Mouse (Mus musculus): ENCODE measurements at regions not wholly inside any gene's neighbourhood (a gene's known extent, or its start where the extent isn't known, plus 50 kb on each side); places are given as distances from the start of the nearest gene placed in this dataset.
A peak's percentile ranks its signal among the peaks of the same experiment; 100 is the strongest.

DNA sequence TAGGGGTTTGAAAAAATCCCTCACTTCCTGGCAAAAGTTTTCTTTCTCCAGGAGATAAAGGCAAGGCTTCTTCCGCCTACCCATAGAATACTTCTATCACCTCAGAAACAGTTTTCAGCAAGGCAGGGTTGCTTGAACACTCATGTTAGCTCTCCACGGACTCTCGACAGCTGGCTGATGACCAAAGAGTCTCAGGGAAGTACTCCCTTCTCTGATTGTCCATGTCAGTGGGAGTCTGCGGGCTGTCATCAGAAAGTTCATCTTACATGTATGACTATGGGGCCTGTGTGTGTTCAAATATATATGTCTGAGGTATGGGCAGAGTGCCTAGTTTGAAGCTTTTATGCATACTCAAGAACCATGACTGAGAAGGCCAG, 464.3 kb upstream of the Zeb2 start:
- Histone ChIP-seq H3K27ac (replicated peaks) (no peak overlapping the region; the same call in 1 of the 2 replicates), H3K4me3 (no peak overlapping the region), H3K36me3 (replicated peaks) (no peaks in the 10 kb centered on the region), H3K27me3 (replicated peaks; ENCODE audit: low read depth, poor library complexity, severe bottlenecking) (no peaks in the 10 kb centered on the region), H3K9me3 (no peaks in the 10 kb centered on the region), H3K4me1 (peaks cover 7% of the 10 kb centered on the region; the same call in 1 of the 2 replicates)
- 93% methylated on average over 4 of the region's 4 CpGs for WGBS
- DNase-seq (ENCODE audit: low spot score), result no peak

DNA sequence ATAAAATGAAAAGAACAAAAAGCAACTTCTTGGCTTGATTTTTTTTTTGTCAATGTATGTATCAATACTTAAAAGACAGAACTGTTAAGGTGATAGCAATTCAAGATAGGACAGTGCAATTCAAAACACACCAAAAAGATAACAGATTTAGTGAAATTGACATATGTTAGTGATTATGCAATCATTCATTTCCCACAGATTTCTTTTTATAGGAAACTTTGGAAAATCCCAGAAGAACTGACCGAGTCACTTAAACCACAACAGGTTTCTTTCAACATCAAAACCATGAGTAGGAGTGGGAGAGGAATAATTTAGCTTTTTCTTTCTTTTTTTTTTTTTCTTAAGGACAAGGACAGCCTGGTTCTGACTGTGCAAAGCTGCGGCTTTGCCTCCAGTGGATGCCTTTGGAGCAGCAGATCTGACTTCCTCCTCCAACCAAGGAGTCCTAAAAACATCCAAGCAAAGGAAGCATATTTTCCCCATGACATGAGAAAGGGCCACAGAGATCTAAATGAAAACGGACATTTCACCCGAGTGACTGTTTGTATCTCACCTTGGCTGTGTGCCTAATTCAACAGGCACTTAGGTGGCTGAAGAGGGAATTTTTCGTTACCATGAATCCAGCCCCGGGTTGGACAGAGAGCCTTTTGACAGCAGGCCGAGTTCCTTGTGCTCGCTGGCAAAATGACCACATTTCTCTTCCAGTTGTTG, 463.8 kb upstream of the Zeb2 start:
- no peaks in the 10 kb centered on the region for H3K27me3 ChIP-seq (replicated peaks; ENCODE audit: low read depth, poor library complexity, severe bottlenecking)
- peak; percentile 14 for DNase-seq (ENCODE audit: low spot score)
- peaks cover 7% of the 10 kb centered on the region; the same call in 1 of the 2 replicates for H3K4me1 ChIP-seq
- 63% methylated on average over 8 of the region's 8 CpGs for WGBS
- H3K27ac ChIP-seq (replicated peaks), result no peak overlapping the region
- no peak overlapping the region for H3K4me3 ChIP-seq
- no peaks in the 10 kb centered on the region for H3K9me3 ChIP-seq
- no peaks in the 10 kb centered on the region for H3K36me3 ChIP-seq (replicated peaks)

DNA sequence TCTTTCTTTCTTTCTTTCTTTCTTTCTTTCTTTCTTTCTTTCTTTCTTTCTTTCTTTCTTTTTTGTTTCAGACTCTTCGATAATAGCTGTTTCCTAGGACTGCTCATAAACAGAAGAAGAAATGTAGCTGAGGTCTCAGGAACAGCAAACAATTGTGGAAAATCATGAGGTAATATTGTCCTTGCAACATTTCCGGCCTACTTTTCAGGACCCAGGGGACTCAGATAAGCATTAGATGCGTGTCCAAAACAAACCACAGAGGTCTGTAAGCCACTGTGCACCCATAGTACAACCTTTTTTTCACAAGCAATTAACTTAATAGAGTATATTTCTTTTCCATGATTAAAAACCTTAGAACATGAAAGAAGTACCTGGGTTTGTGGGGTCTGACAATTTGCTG, 455.7 kb upstream of the Zeb2 start:
- H3K27me3 ChIP-seq (replicated peaks; ENCODE audit: low read depth, poor library complexity, severe bottlenecking), result no peaks in the 10 kb centered on the region
- no peak overlapping the region for H3K27ac ChIP-seq (replicated peaks)
- H3K4me1 ChIP-seq, result no peaks in the 10 kb centered on the region
- H3K36me3 ChIP-seq (replicated peaks), result no peaks in the 10 kb centered on the region
- DNase-seq (ENCODE audit: low spot score), result no peak
- H3K9me3 ChIP-seq, result no peaks in the 10 kb centered on the region
- H3K4me3 ChIP-seq, result no peak overlapping the region
- WGBS, result 85% methylated on average over 3 of the region's 3 CpGs

DNA sequence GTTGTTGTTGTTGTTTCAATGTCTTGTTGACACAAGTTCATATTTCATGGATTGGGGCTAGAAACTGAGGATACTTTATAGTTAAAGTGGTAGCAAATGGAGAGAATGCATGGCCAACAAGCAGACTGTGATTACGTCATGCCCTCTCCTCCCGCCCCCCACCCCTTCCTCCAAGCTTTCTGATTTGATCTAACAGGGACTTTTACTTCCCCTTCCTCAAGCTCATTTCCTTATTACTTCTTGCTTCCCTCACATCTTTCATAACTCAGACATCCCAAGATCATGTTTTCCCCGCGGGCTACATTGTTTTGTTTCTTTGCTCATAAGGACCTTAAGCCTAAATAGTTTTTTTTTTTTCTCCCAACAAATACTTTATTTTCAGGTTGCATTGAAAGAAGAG, 437.5 kb upstream of the Zeb2 start:
- no peaks in the 10 kb centered on the region for H3K4me1 ChIP-seq
- 85% methylated on average over 4 of the region's 4 CpGs for WGBS
- DNase-seq (ENCODE audit: low spot score), result no peak
- H3K36me3 ChIP-seq (replicated peaks), result no peaks in the 10 kb centered on the region
- no peaks in the 10 kb centered on the region for H3K27me3 ChIP-seq (replicated peaks; ENCODE audit: low read depth, poor library complexity, severe bottlenecking)
- no peak overlapping the region for H3K27ac ChIP-seq (replicated peaks)
- H3K4me3 ChIP-seq, result no peak overlapping the region
- H3K9me3 ChIP-seq, result no peaks in the 10 kb centered on the region

DNA sequence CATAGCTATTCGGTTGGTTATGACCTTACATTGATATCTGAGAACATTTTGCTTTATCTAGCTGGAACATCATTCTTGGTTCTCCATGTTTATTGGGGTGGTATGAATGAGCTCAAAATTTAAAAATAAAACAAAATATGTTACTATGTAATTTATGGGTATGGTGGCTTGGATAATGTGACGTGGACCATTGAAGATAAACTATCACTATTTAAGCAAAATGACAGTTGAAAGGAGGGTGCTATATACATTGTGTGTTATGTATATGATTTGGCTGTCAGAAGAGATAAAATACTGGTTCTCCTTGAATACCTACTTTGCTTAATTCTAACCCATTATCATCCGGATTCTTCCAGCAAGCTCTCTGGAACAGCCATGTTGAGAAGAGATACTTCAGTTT, 424.2 kb upstream of the Zeb2 start:
- H3K27ac ChIP-seq (replicated peaks), result no peak overlapping the region
- H3K4me3 ChIP-seq, result no peak overlapping the region
- H3K27me3 ChIP-seq (replicated peaks; ENCODE audit: low read depth, poor library complexity, severe bottlenecking), result no peaks in the 10 kb centered on the region
- no peaks in the 10 kb centered on the region for H3K9me3 ChIP-seq
- DNase-seq (ENCODE audit: low spot score), result no peak
- WGBS, result 93% methylated on average over 3 of the region's 3 CpGs
- H3K4me1 ChIP-seq, result peaks cover 6% of the 10 kb centered on the region
- H3K36me3 ChIP-seq (replicated peaks), result no peaks in the 10 kb centered on the region

DNA sequence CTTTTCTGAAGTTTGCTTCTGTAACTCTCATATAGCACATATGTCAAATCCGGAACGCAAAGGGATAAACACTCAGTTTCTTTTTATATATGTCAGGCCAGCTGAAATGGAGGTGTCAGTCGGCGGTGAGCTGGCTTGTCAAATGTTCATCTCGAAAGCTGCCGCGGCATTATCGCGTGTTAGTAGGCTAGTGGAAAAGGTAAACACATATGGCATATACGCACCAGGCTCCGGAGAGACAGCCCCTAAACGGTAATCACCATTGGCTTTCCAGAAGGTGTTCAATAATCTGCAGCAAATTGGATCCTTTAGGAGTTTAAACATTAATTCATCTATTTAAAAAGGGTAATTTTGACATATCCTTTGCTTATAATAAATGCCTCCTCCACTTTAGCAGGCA, 421.8 kb upstream of the Zeb2 start:
- 72% methylated on average over 12 of the region's 12 CpGs for WGBS
- no peak overlapping the region for H3K27ac ChIP-seq (replicated peaks)
- peaks cover 6% of the 10 kb centered on the region for H3K4me1 ChIP-seq
- H3K4me3 ChIP-seq, result no peak overlapping the region
- DNase-seq (ENCODE audit: low spot score), result peak; percentile 14
- no peaks in the 10 kb centered on the region for H3K9me3 ChIP-seq
- no peaks in the 10 kb centered on the region for H3K36me3 ChIP-seq (replicated peaks)
- no peaks in the 10 kb centered on the region for H3K27me3 ChIP-seq (replicated peaks; ENCODE audit: low read depth, poor library complexity, severe bottlenecking)

DNA sequence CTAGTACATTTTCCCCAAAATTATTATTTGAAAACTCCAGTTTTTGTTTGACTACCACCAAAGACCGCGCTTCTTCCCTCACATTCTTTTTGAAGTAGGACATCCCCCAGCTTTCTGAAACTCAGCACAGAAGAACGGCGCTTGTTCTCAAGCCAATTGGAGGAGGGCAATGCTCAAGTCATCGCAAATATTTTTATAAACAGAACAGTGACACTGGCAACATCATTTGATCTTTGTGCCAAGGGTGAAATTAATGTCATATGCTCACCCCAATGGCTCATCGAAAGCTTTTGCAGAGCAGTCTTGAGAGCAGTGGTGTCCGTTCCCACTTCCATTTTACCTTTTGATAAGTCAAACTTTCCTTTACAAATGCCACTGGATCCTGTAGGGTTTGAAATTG, 420.5 kb upstream of the Zeb2 start:
- H3K4me1 ChIP-seq, result peaks cover 6% of the 10 kb centered on the region
- no peaks in the 10 kb centered on the region for H3K9me3 ChIP-seq
- no peak for DNase-seq (ENCODE audit: low spot score)
- no peak overlapping the region for H3K27ac ChIP-seq (replicated peaks)
- H3K4me3 ChIP-seq, result no peak overlapping the region
- no peaks in the 10 kb centered on the region for H3K36me3 ChIP-seq (replicated peaks)
- 85% methylated on average over 7 of the region's 7 CpGs for WGBS
- no peaks in the 10 kb centered on the region for H3K27me3 ChIP-seq (replicated peaks; ENCODE audit: low read depth, poor library complexity, severe bottlenecking)

DNA sequence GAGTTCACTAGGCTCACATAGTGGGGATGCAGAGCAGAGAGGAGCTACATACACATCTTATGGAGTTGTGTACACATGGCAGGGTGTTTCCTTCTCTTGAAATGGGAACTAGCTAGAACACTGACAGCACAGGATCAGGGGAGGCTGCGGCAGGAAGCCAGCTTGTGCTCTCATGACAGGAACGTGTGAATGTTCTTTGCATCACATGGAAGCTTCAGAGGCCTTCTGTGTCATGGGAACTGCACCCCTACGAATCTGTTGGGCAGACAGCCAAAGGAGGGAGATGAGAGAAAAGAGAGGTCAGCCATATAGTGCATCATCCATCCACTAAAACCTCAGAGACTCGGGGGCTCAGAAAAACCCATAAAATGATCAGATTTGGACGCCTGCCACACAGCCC, 417.6 kb upstream of the Zeb2 start:
- H3K27ac ChIP-seq (replicated peaks), result no peak overlapping the region
- H3K27me3 ChIP-seq (replicated peaks; ENCODE audit: low read depth, poor library complexity, severe bottlenecking), result no peaks in the 10 kb centered on the region
- H3K36me3 ChIP-seq (replicated peaks), result no peaks in the 10 kb centered on the region
- no peak overlapping the region for H3K4me3 ChIP-seq
- H3K9me3 ChIP-seq, result no peaks in the 10 kb centered on the region
- H3K4me1 ChIP-seq, result peaks cover 6% of the 10 kb centered on the region
- 91% methylated on average over 5 of the region's 5 CpGs for WGBS
- no peak for DNase-seq (ENCODE audit: low spot score)

DNA sequence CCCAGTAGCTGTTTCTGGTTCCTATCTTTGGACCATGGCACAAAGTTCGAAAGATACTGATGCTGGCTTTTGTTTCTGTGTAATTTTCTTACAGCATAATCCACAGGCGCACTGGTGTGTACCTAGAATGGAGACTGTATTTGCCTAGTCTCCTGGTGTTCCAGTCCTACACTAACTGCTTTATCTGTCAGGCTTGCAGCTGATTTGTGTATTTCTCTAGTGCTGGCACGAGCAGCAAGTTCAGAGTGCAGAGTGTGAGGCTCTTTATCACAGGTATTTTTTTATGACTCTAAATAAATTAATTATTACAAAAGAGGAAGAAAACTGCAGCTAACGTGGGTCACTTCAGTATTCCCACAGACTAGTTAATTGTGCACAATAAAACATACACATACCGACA, 405.1 kb upstream of the Zeb2 start:
- Histone ChIP-seq H3K27me3 (replicated peaks; ENCODE audit: low read depth, poor library complexity, severe bottlenecking) (no peaks in the 10 kb centered on the region), H3K36me3 (replicated peaks) (no peaks in the 10 kb centered on the region), H3K27ac (replicated peaks) (no peak overlapping the region), H3K4me3 (no peak overlapping the region), H3K4me1 (peaks cover 10% of the 10 kb centered on the region), H3K9me3 (no peaks in the 10 kb centered on the region)
- WGBS, result 80% methylated on average over 5 of the region's 5 CpGs
- DNase-seq (ENCODE audit: low spot score), result no peak

DNA sequence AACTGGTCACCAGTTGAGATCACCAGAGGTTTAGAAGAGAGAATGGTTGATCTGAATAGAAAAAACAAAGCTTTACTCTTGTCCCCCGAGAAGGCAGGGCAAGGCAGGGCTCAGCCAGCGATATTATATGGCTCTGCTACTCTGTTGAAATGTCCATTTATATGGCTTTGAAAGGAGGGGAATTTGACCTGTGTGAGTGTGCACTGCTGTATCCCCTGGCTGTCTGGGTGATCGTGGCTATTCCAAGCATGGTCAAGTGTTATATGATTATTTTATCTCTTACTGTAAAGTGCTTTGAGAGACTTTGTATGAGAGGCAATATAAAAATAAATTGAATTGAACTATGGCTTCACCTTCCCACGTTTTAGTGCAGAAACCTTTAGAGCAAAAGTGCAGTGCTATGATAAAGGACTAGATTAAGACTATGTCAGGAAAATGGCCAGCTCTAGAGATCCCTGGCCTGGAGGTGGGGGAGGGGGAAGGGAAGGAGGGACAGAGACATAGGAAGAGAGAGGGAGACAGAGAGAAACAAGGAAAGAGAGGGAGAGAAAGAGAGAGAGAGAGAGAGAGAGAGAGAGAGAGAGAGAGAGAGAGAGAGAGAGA, 402.5 kb upstream of the Zeb2 start:
- Histone ChIP-seq H3K27ac (replicated peaks) (no peak overlapping the region), H3K4me3 (no peak overlapping the region), H3K9me3 (no peaks in the 10 kb centered on the region), H3K4me1 (peaks cover 16% of the 10 kb centered on the region), H3K27me3 (replicated peaks; ENCODE audit: low read depth, poor library complexity, severe bottlenecking) (no peaks in the 10 kb centered on the region), H3K36me3 (replicated peaks) (no peaks in the 10 kb centered on the region)
- DNase-seq (ENCODE audit: low spot score), result no peak
- 49% methylated on average over 4 of the region's 4 CpGs for WGBS

DNA sequence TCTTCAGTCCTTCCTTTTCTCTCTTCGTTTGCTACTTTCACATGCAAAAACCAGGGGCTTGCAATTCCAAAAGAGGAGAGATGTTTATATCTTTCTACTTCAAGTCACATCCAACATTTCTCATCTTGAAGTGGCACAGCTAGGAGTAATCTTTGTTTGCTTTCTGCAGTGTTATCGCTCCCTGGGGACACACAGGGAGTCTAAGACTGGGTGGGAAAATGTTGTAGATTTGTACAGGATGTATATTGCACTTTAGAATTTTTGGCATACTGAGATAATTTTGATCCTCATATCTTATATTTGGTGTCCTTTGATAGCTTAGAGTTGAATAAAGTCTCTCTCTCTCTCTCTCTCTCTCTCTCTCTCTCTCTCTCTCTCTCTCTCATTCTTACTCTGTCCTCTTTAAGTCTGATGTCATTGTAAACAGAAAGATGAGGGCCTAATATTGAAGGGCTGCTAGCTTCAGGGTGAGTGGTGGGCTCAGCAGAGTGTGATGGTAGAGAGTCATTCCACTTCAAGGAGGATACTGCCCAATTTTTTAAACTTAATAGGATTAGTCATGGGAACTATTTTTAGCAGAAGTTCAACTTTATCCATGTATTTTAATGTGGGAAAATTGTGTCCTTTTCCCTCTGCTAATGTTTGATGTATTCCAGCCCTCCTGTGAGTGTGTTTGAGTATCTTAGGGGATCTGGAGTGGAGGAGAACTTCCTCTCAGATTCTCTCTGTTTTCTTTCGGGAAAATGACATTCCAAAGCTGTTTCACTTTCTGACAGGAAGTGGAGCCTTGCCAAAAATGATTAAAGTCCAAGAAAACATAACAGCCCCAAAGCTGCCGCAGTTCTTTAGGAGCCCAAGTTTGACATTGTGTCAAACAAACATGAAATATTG, 397.3 kb upstream of the Zeb2 start:
- Histone ChIP-seq H3K9me3 (no peaks in the 10 kb centered on the region), H3K4me1 (peaks cover 17% of the 10 kb centered on the region), H3K27me3 (replicated peaks; ENCODE audit: low read depth, poor library complexity, severe bottlenecking) (no peaks in the 10 kb centered on the region), H3K27ac (replicated peaks) (no peak overlapping the region), H3K36me3 (replicated peaks) (no peaks in the 10 kb centered on the region), H3K4me3 (no peak overlapping the region)
- WGBS, result 53% methylated on average over 4 of the region's 4 CpGs
- DNase-seq (ENCODE audit: low spot score), result no peak

DNA sequence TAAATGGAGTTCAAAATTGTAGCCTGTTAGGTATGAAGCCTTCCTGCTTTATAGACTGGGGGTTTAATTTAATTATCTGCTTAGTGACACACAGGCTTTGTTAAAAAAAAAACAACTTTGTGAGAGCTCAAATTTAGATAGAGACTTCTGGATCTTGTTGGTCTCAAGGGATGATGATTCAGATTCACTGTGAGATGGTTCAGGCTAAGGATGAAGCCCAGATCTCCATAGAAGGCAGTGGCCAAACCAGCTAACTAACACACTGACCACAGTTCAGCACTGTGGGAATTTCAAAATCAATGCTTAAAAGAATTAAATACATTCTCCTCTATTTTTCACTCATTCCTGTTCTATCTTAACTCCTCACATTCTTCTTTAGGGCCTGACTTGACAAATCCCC, 395.7 kb upstream of the Zeb2 start:
- H3K36me3 ChIP-seq (replicated peaks), result no peaks in the 10 kb centered on the region
- no peak overlapping the region for H3K27ac ChIP-seq (replicated peaks)
- no peak for DNase-seq (ENCODE audit: low spot score)
- no peaks in the 10 kb centered on the region for H3K9me3 ChIP-seq
- peaks cover 11% of the 10 kb centered on the region for H3K4me1 ChIP-seq
- no peaks in the 10 kb centered on the region for H3K27me3 ChIP-seq (replicated peaks; ENCODE audit: low read depth, poor library complexity, severe bottlenecking)
- H3K4me3 ChIP-seq, result no peak overlapping the region

DNA sequence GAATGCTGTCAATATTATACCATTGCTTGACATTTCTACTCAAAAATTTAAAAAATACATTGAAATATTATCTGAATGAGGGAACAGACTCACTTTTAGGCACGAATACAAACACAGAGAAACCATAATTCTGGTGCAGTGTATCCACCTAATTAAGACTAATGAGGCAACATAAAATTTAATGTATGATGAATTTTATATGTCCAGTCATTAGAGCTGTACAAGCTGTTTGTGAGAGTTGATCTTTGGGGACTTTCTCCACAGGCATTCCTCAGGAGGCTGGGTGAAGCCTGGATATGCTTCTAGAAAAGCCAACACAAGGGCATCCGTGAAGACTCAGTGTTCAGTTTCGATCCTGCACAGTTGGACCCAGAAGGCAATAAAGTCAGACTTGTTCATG, 394.6 kb upstream of the Zeb2 start:
- WGBS, result 92% methylated on average over 3 of the region's 3 CpGs
- H3K36me3 ChIP-seq (replicated peaks), result no peaks in the 10 kb centered on the region
- no peaks in the 10 kb centered on the region for H3K27me3 ChIP-seq (replicated peaks; ENCODE audit: low read depth, poor library complexity, severe bottlenecking)
- no peak for DNase-seq (ENCODE audit: low spot score)
- no peak overlapping the region for H3K4me3 ChIP-seq
- no peaks in the 10 kb centered on the region for H3K9me3 ChIP-seq
- H3K4me1 ChIP-seq, result peaks cover 11% of the 10 kb centered on the region
- no peak overlapping the region for H3K27ac ChIP-seq (replicated peaks)

Measured in embryonic facial prominence, embryonic 10.5 days (tissue).